Mouse (Mus musculus) testis, adult 2 months (tissue): ENCODE measurements around the gene Tln2.

ENCODE experiments used
- CTCF ChIP-seq: fragments of 200-500 bp; IDR thresholded peaks from 2 replicates; pipeline ENCODE4 v1.5.1; 2012; ENCODE audit warnings: low read depth, mild to moderate bottlenecking, inconsistent platforms, low read length, moderate library complexity; ENCODE audit not compliant: control insufficient read depth, insufficient read depth, insufficient replicate concordance
- POLR2A ChIP-seq: fragments of 200-500 bp; IDR thresholded peaks from 2 replicates; pipeline ENCODE4 v1.6.1; 2012; ENCODE audit warnings: low read depth, mild to moderate bottlenecking, inconsistent platforms, low read length, moderate library complexity; ENCODE audit not compliant: control insufficient read depth

DNA sequence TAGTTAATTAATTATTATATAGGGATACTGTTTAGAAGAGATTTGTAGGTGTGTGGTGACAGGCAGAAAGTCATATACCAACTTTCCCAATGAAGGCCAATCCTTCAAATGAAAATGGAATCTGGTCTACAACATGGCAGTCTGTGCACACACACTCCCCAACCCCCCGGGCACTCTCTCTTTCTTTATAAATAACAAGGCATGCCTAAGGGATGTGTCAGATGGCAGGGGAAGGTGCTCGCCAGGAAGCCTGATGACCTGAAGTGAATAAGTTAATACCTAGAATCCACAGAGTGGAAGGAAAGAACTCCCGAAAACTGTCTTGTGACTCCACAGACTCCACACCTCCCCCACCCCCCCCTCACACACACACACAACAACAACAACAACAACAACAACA lies 228.2 kb downstream of the Tln2 start:
- TF ChIP-seq CTCF: no peak
- TF ChIP-seq POLR2A: no peak
